Mouse (Mus musculus) megakaryocyte, embryonic 14.5 days (primary cell): Measurements from ENCODE around the gene Gpatch1. TPM values are rescaled to one million over a fixed set of nuclear protein-coding genes. Genes with fewer than 3 reads are reported as not detected.
A peak's percentile ranks its signal among the peaks of the same experiment; 100 is the strongest.

Source experiments
- H3K27me3 ChIP-seq: replicated peaks from 2 replicates; pipeline ENCODE3; 2012; ENCODE audit warnings: inconsistent platforms
- H3K36me3 ChIP-seq: replicated peaks from 2 replicates; pipeline ENCODE3; 2012; ENCODE audit warnings: low read length, inconsistent platforms, mixed read lengths
- H3K4me1 ChIP-seq: 2 replicates; pipeline ENCODE4 v1.6.1; 2012; ENCODE audit warnings: inconsistent platforms
- H3K4me3 ChIP-seq: replicated peaks from 2 replicates; pipeline ENCODE3; 2012; ENCODE audit warnings: moderate library complexity, mild to moderate bottlenecking, inconsistent platforms
- H3K9me3 ChIP-seq: 2 replicates; pipeline ENCODE4 v1.6.1; 2012; ENCODE audit warnings: inconsistent platforms
- FLI1 ChIP-seq: IDR thresholded peaks from 2 replicates; pipeline ENCODE4 v1.6.1; 2012; ENCODE audit warnings: low read length, inconsistent platforms, mixed read lengths
- GATA1 ChIP-seq: IDR thresholded peaks from 3 replicates; pipeline ENCODE4 v1.6.1; 2012; ENCODE audit warnings: mixed read lengths, low read length, inconsistent platforms, borderline replicate concordance
- polyA plus RNA-seq: library from polyadenylated mRNA; stranded (reverse); fragments of >175 nt; gene quantifications from 2 replicates; pipeline ENCODE4 v1.2.3, GENCODE M21; 2012; ENCODE audit warnings: low replicate concordance; ENCODE audit not compliant: insufficient read depth

The Gpatch1 gene
- polyA plus RNA-seq, 1 experiment = 8.6 TPM

DNA sequence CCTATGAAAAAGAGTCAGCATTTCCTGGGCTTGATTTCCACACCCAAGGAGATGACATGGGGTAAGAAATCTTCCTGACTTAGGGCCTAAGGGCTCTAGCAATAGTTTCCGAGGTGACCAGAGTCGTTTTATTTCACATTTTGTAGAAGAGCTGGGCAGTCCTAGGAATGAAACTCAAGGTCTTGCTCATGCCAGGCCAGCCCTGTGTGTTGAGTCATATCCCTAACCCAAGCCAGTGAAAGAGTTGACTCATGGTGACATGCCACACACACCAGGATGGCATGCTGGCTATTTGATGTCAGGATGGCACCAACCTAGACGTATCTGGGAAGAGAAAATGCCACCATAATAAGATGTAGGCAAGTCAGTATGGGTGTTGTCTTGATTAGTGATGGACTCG, 30.8 kb upstream of the Gpatch1 start:
- TF ChIP-seq FLI1 = no peak

DNA sequence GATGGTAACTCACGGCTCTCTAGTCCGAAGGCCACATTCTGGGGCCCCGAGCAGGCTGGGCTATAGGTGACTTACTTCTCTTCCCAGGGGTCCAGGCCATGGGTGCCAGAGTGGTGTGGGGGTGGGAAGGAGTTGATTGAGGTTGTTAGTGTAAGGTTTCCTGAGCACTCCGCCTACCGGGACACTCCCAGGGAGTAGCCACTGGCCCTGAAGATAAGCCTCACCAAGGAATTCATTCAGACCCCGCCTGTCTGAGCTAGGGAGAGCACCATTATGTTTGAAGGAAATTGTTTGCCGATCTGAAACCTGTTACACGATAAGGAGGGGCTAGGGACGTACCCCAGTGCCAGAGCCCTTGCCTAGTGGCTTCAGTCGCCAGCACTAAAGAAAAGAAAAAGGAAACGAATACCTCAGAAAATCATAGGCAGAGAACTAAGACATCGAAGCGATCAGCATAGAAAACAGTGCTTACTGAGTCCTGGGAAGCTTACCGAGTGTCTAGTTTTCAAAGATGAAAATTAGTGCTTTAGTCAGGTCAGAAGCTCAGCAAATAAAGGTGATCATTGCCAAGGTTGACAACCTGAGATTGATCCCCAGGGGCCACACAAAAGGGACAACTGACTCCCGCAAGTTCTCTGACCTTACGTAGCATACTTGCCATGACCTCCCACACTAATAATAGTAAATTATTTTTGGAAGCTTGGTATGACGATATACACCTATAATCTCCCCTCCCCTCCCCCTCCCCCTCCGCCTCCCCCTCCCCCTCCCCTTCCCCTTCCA, 29.9 kb upstream of the Gpatch1 start:
- Histone ChIP-seq H3K36me3 (no peaks in the 10 kb centered on the region), H3K9me3 (peaks cover 20% of the 10 kb centered on the region), H3K27me3 (peaks cover 14% of the 10 kb centered on the region), H3K4me1 (peaks cover 4% of the 10 kb centered on the region; the same call in 1 of the 2 replicates), H3K4me3 (no peak overlapping the region)
- TF ChIP-seq FLI1 (no peak), GATA1 (no peak)

More for the DNA sequence above, 30.8 kb upstream of the Gpatch1 start:
- H3K4me1 ChIP-seq = peaks cover 4% of the 10 kb centered on the region; the same call in 1 of the 2 replicates
- peaks cover 14% of the 10 kb centered on the region for H3K27me3 ChIP-seq
- H3K4me3 ChIP-seq = no peak overlapping the region
- H3K36me3 ChIP-seq = no peaks in the 10 kb centered on the region
- H3K9me3 ChIP-seq = peaks cover 20% of the 10 kb centered on the region

DNA sequence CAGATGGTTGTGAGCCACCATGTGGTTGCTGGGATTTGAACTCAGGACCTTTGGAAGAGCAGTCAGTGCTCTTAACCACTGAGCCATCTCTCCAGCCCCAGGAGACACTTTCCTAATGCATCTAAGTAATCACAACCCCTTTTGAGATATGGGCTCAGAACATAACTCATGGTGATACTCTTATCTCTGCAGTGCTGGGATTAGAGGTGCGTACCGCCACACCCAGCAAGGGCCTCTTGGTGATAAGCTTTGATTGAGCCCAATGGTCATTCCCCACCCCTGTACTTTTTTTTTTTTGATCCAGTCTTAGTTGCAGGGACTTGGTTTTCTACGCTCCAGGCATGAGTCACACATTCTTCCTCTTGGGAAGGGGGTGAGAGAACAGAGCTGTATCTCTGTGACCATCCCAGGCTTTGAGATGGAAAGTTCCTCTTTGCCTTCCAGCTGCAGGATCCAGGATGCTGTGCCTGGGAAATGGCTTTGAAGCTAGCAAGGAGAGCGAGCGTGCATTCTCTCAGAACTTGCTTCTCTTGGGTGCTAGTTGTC, 26.6 kb upstream of the Gpatch1 start:
- Histone ChIP-seq H3K27me3 (peaks cover 20% of the 10 kb centered on the region), H3K4me1 (peaks cover 4% of the 10 kb centered on the region; the same call in 1 of the 2 replicates), H3K4me3 (no peak overlapping the region), H3K9me3 (peaks cover 14% of the 10 kb centered on the region), H3K36me3 (no peaks in the 10 kb centered on the region)
- no peak for TF ChIP-seq FLI1
- no peak for TF ChIP-seq GATA1

DNA sequence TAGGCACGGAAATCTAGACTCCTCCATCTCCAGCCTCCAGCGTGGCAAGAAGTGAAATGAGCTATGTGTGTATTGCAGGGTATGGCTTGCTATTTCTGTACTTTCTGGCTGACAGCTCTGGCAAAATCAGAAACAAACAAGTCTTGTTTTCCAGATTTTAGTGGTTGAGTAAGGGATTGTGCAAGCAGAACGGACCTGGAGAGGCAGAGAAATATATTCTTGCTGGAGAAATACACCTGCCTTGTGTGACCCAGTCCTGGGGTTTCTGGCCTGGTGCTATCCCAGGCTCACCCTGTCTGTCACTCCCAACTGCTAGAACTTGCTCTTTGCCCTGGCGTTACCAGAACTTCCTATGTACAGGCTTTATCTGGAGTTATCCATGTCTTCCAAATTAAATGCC, 24.3 kb upstream of the Gpatch1 start:
- Histone ChIP-seq H3K4me1 (no peaks in the 10 kb centered on the region), H3K36me3 (no peaks in the 10 kb centered on the region), H3K4me3 (no peak overlapping the region), H3K27me3 (peaks cover 31% of the 10 kb centered on the region), H3K9me3 (peaks cover 14% of the 10 kb centered on the region)
- TF ChIP-seq GATA1 = no peak
- TF ChIP-seq FLI1 = no peak

DNA sequence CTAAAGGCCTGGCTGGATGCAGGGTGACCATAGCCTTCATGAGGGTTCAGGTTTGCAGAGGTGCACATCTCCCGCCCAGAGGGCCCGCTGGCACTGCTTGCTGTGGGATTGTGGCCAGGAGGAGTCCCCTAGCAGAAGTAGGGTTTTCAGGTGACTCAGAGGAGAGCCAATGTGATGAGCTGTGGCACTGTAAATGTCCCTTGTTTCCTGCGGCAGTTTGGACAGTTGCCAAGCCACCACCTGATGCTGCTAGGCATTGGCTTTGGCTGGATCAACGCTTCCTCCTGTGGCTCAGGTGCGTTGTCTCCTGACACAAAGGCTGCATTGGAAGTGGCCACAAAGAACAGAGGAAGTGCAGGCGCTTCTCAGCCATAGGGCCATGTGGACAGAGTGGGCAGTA, 23.0 kb upstream of the Gpatch1 start:
- peaks cover 40% of the 10 kb centered on the region for H3K27me3 ChIP-seq

DNA sequence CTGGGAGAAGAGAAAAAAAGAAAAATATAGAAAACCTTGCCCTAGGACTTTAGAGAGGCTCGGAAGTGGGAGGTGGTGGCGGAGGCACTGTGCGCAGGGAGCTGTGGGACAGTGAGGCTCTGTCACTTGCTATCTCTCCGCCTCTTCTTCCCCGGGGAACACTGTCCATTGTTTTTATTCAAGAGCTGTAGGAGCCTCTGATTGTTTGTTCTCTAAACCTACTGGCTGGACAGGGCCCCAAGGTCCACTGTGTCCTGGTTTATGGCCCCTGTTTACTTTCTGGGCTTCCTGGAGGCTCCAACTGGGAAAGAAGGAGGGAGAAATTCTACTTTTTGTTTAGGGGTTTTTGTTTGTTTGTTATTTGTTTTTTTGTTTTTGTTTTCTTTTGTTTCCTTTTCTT, 22.0 kb upstream of the Gpatch1 start:
- Histone ChIP-seq H3K4me1 (peaks cover under 1% of the 10 kb centered on the region), H3K36me3 (no peaks in the 10 kb centered on the region), H3K27me3 (peaks cover 49% of the 10 kb centered on the region), H3K9me3 (0 out of 2 replicates have a peak, but pooled peaks cover 3% of the 10 kb centered on the region), H3K4me3 (no peak overlapping the region)
- TF ChIP-seq FLI1 (no peak), GATA1 (no peak)

More for the DNA sequence above, 23.0 kb upstream of the Gpatch1 start:
- TF ChIP-seq FLI1 (no peak), GATA1 (no peak)
- no peaks in the 10 kb centered on the region for H3K36me3 ChIP-seq
- H3K4me3 ChIP-seq = no peak overlapping the region
- no peaks in the 10 kb centered on the region for H3K4me1 ChIP-seq
- peaks cover 9% of the 10 kb centered on the region for H3K9me3 ChIP-seq

DNA sequence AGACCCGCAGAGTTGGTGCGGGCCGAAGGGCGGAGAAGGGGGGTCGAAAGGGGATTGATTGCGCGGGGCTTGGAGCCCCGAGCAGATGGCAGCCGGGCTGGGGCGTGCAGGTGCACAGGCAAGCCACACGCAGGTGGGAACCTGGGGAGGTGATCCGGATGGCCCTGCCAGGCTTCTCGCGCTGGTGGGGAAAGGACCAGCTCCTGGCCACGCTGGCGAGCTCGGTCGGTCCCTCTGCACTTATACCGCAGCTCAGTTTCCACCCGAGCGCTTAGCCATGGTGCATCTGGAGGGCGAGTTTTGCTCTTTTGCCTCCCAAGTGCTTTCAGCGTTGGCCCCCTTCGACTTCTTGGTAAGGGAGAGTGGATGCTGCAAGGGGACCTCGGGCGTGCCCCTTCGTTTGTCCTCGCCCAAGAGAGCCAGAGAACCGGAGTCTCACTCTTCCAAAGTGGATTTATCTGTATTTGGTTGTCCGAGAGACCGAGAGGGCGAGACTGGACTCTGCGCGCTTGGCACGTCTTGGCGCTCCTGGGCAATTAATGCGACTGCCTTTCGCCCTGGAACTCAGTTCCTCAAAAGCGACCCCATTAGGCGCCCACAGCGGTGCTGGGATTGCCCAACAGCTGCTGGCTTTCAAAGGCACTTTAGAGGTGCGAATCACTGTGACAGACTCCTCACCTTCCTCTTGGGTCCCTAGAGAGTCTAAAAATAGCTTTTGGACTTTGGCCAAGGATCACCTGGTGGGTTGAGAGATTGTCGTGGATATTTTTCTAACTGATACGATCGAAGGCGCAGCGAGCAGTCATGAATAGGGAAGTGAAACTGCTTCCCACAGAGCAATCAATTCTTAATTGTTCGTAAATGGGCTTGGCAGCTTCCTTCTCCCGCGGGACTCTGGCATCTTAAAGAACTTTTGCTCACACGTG, 16.6 kb upstream of the Gpatch1 start:
- H3K36me3 ChIP-seq = no peaks in the 10 kb centered on the region
- H3K4me1 ChIP-seq = peaks cover 23% of the 10 kb centered on the region
- no peaks in the 10 kb centered on the region for H3K9me3 ChIP-seq
- peaks cover 72% of the 10 kb centered on the region for H3K27me3 ChIP-seq
- peak overlapping the region; percentile 94 for H3K4me3 ChIP-seq
- TF ChIP-seq GATA1 (no peak), FLI1 (no peak)

DNA sequence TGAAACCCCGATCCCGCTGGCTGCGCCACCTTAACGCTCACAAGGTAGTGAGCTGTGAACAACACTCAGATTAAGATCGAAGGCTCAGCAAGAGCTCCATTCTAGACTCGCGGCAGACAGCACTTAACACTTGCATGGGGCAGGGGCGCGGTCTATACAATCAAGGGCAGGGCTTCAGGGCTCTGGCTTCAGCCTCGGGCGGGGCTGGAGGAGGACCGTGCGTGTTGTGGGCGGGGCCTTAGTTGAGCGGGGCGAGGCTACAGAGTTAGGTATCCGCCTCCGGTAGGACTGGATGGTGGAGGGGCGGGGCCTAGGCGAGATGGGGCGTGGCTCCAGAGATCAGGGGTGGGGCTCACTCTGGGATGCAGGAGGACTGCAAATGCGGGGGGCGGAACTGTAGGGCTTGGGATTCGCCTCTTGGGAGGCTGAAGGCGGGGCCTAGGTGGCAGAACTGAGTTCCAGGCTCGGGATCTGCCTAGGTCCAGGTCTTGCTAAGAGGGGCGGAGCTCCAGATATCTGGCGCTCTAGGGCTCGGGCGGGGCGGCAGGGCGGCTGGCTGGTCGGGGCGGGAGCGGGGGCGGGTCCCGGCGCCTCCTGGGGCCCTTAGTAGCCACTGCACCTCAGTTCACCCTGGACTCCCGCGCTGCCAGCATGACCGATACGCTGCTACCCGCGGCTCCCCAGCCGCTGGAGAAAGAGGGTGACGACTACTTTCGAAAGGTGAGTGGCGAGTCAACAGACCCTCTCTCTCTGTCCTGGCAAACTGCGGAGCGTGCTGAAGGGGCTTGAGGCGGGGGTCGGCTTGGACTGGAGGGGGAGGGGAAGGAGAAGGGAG, 15.7 kb upstream of the Gpatch1 start, which contains the start of gene Rhpn2:
Rhpn2 (plus strand) TSS at position 479 of the 835 bp plus-strand sequence.
- H3K4me1 ChIP-seq = peaks cover 25% of the 10 kb centered on the region
- TF ChIP-seq FLI1 (no peak), GATA1 (no peak)
- H3K9me3 ChIP-seq = no peaks in the 10 kb centered on the region
- H3K4me3 ChIP-seq = peak within 1 kb of the TSS; percentile 94
- no peaks in the 10 kb centered on the region for H3K36me3 ChIP-seq
- peaks cover 66% of the 10 kb centered on the region for H3K27me3 ChIP-seq

DNA sequence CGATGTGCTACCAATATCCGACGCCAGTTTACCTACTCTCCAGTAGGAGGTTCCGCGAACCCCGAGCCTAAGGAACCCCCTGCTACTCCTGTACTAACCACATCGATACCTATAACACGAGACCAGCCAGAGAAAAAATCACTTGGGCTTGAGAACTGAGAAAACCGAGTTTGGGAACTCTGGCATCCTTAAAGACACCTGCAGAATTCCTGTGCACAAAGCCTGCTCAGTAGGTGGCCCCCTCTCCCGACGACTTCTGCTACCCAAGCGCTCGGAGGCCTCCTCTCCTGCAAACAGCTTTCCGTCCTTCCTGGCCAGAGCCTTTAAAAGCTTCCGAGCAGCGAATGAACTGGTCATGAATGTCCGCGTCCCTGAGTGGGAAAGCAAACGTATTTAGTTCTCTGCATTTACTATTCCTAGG, 15.0 kb upstream of the Gpatch1 start:
- Histone ChIP-seq H3K4me3 (peak overlapping the region; percentile 94), H3K27me3 (peaks cover 61% of the 10 kb centered on the region), H3K36me3 (no peaks in the 10 kb centered on the region), H3K9me3 (no peaks in the 10 kb centered on the region), H3K4me1 (peaks cover 25% of the 10 kb centered on the region)
- no peak for TF ChIP-seq GATA1
